Mouse (Mus musculus) midbrain, embryonic 10.5 days (tissue): ENCODE results near the gene Ctnnb1. TPM values are rescaled to one million over a fixed set of nuclear protein-coding genes. Genes with fewer than 3 reads are reported as not detected.

Experiments
- DNase-seq: peaks from one replicate; pipeline ENCODE4 v3.0.0-alpha.2; 2017; ENCODE audit warnings: low spot score
- H3K27ac ChIP-seq: fragments of 300-500 bp; sonication (generic); replicated peaks from 2 replicates; pipeline ENCODE4 v1.5.1; 2016; ENCODE audit warnings: mild to moderate bottlenecking
- H3K27me3 ChIP-seq: fragments of 300-500 bp; sonication (generic); 2 replicates; pipeline ENCODE4 v1.6.1; 2016; ENCODE audit warnings: low read depth, mild to moderate bottlenecking; ENCODE audit not compliant: poor library complexity, severe bottlenecking
- H3K36me3 ChIP-seq: fragments of 300-500 bp; sonication (generic); 2 replicates; pipeline ENCODE4 v1.6.1; 2016; ENCODE audit warnings: mild to moderate bottlenecking, moderate library complexity
- H3K4me1 ChIP-seq: fragments of 300-500 bp; sonication (generic); 2 replicates; pipeline ENCODE4 v1.6.1; 2016
- H3K4me3 ChIP-seq: fragments of 300-500 bp; sonication (generic); 2 replicates; pipeline ENCODE4 v1.5.1; 2016; ENCODE audit warnings: mild to moderate bottlenecking, moderate library complexity
- H3K9me3 ChIP-seq: fragments of 300-500 bp; sonication (generic); replicated peaks from 2 replicates; pipeline ENCODE4 v1.6.1; 2016; ENCODE audit warnings: mild to moderate bottlenecking
- WGBS: fragments of 180-500 bp; shearing (Covaris S2); methylation state at CpG from one replicate; pipeline ENCODE4 v1.1.7; 2016; 5-methylcytosine and 5-hydroxymethylcytosine counted together
- polyA plus RNA-seq: library from polyadenylated mRNA; unstranded; fragments of >200 nt; fragmentation: Nextera tagmentation; extraction: Ambion mirVana; gene quantifications from 2 replicates; pipeline ENCODE4 v1.2.1, GENCODE M21; 2016

The Ctnnb1 gene
- polyA plus RNA-seq, result 633 and 702 TPM in 2 replicates

GRCm38 (mm10) chr9:120929081-120929480 is at the start of gene Ctnnb1:
TSS of gene Ctnnb1 (plus strand) at chr9:120929216.
- peak within 1 kb of the TSS; percentile 11; the same call in 1 of the 2 replicates for H3K4me3 ChIP-seq
- H3K9me3 ChIP-seq, result no peaks in the 10 kb centered on the region
- peak within 1 kb of the TSS; percentile 71 for H3K27ac ChIP-seq
- peaks cover 48% of the 10 kb centered on the region for H3K4me1 ChIP-seq
- no peaks in the 10 kb centered on the region for H3K36me3 ChIP-seq
- DNase-seq, result peak; percentile 33
- 72% methylated on average over 11 of the region's 11 CpGs for WGBS
- no peaks in the 10 kb centered on the region for H3K27me3 ChIP-seq

GRCm38 (mm10) chr9:120880286-120880685 is 48.7 kb upstream of the Ctnnb1 start:
- 0 out of 2 replicates have a peak, but pooled peaks cover 3% of the 10 kb centered on the region for H3K4me1 ChIP-seq
- 89% methylated on average over 9 of the region's 9 CpGs for WGBS
- DNase-seq, result no peak
- no peaks in the 10 kb centered on the region for H3K36me3 ChIP-seq
- no peak overlapping the region for H3K4me3 ChIP-seq
- no peaks in the 10 kb centered on the region for H3K27me3 ChIP-seq
- H3K9me3 ChIP-seq, result no peaks in the 10 kb centered on the region
- 0 out of 2 replicates have a peak overlapping the region, but pooled peaks have one; percentile 13 for H3K27ac ChIP-seq

- H3K9me3 ChIP-seq, result no peaks in the 10 kb centered on the region
- no peak overlapping the region for H3K4me3 ChIP-seq
- H3K27me3 ChIP-seq, result no peaks in the 10 kb centered on the region
- no peak for DNase-seq
- H3K4me1 ChIP-seq, result 0 out of 2 replicates have a peak, but pooled peaks cover 3% of the 10 kb centered on the region
- no peaks in the 10 kb centered on the region for H3K36me3 ChIP-seq
- 92% methylated on average over 15 of the region's 15 CpGs for WGBS
- no peak overlapping the region for H3K27ac ChIP-seq
Measured at GRCm38 (mm10) chr9:120881121-120881520, 47.9 kb upstream of the Ctnnb1 start.

- WGBS, result 79% methylated on average over 4 of the region's 4 CpGs
- DNase-seq, result no peak
- H3K4me1 ChIP-seq, result 0 out of 2 replicates have a peak, but pooled peaks cover 3% of the 10 kb centered on the region
- no peaks in the 10 kb centered on the region for H3K27me3 ChIP-seq
- H3K4me3 ChIP-seq, result no peak overlapping the region
- H3K9me3 ChIP-seq, result no peaks in the 10 kb centered on the region
- no peaks in the 10 kb centered on the region for H3K36me3 ChIP-seq
- no peak overlapping the region for H3K27ac ChIP-seq
Measured at GRCm38 (mm10) chr9:120881839-120882238, 47.2 kb upstream of the Ctnnb1 start.

GRCm38 (mm10) chr9:120884726-120885125 is 44.3 kb upstream of the Ctnnb1 start:
- Histone ChIP-seq H3K4me1 (0 out of 2 replicates have a peak, but pooled peaks cover 3% of the 10 kb centered on the region), H3K4me3 (no peak overlapping the region), H3K36me3 (no peaks in the 10 kb centered on the region), H3K27ac (no peak overlapping the region), H3K9me3 (no peaks in the 10 kb centered on the region), H3K27me3 (no peaks in the 10 kb centered on the region)
- DNase-seq, result no peak
- WGBS, result 84% methylated on average over 10 of the region's 10 CpGs

- WGBS, result 94% methylated on average over 2 of the region's 2 CpGs
- H3K9me3 ChIP-seq, result no peaks in the 10 kb centered on the region
Measured at GRCm38 (mm10) chr9:120887631-120888030, 41.4 kb upstream of the Ctnnb1 start.

GRCm38 (mm10) chr9:120893435-120893834 is 35.6 kb upstream of the Ctnnb1 start:
- no peak for DNase-seq
- Histone ChIP-seq H3K4me1 (no peaks in the 10 kb centered on the region; the same call in 1 of the 2 replicates), H3K27ac (no peak overlapping the region), H3K4me3 (no peak overlapping the region), H3K27me3 (no peaks in the 10 kb centered on the region), H3K36me3 (no peaks in the 10 kb centered on the region), H3K9me3 (no peaks in the 10 kb centered on the region)
- 95% methylated on average over 11 of the region's 11 CpGs for WGBS

More at GRCm38 (mm10) chr9:120887631-120888030, 41.4 kb upstream of the Ctnnb1 start:
- no peaks in the 10 kb centered on the region for H3K27me3 ChIP-seq
- no peak overlapping the region for H3K4me3 ChIP-seq
- no peak for DNase-seq
- H3K27ac ChIP-seq, result no peak overlapping the region
- H3K4me1 ChIP-seq, result no peaks in the 10 kb centered on the region
- H3K36me3 ChIP-seq, result no peaks in the 10 kb centered on the region

- H3K27ac ChIP-seq, result no peak overlapping the region
- H3K36me3 ChIP-seq, result no peaks in the 10 kb centered on the region
- no peak overlapping the region for H3K4me3 ChIP-seq
- no peaks in the 10 kb centered on the region for H3K27me3 ChIP-seq
- no peaks in the 10 kb centered on the region for H3K9me3 ChIP-seq
- no peaks in the 10 kb centered on the region; the same call in 1 of the 2 replicates for H3K4me1 ChIP-seq
- DNase-seq, result no peak
- 83% methylated on average over 10 of the region's 10 CpGs for WGBS
Measured at GRCm38 (mm10) chr9:120893971-120894370, 35.0 kb upstream of the Ctnnb1 start.

GRCm38 (mm10) chr9:120894376-120894775 is 34.6 kb upstream of the Ctnnb1 start:
- Histone ChIP-seq H3K4me1 (no peaks in the 10 kb centered on the region; the same call in 1 of the 2 replicates), H3K27ac (no peak overlapping the region), H3K4me3 (no peak overlapping the region), H3K27me3 (no peaks in the 10 kb centered on the region), H3K9me3 (no peaks in the 10 kb centered on the region), H3K36me3 (no peaks in the 10 kb centered on the region)
- 93% methylated on average over 9 of the region's 9 CpGs for WGBS
- no peak for DNase-seq

- WGBS, result 62% methylated on average over 5 of the region's 5 CpGs
- no peak for DNase-seq
- Histone ChIP-seq H3K36me3 (no peaks in the 10 kb centered on the region), H3K27me3 (no peaks in the 10 kb centered on the region), H3K9me3 (no peaks in the 10 kb centered on the region), H3K4me1 (peaks cover 15% of the 10 kb centered on the region), H3K27ac (no peak overlapping the region; the same call in 1 of the 2 replicates), H3K4me3 (no peak overlapping the region)
Measured at GRCm38 (mm10) chr9:120896502-120896901, 32.5 kb upstream of the Ctnnb1 start.

GRCm38 (mm10) chr9:120897269-120897668 is 31.7 kb upstream of the Ctnnb1 start:
- DNase-seq, result no peak
- 79% methylated on average over 4 of the region's 4 CpGs for WGBS

GRCm38 (mm10) chr9:120899833-120900232 is 29.2 kb upstream of the Ctnnb1 start:
- no peak overlapping the region for H3K27ac ChIP-seq
- H3K4me1 ChIP-seq, result peaks cover 15% of the 10 kb centered on the region
- H3K9me3 ChIP-seq, result no peaks in the 10 kb centered on the region
- H3K27me3 ChIP-seq, result no peaks in the 10 kb centered on the region
- no peaks in the 10 kb centered on the region for H3K36me3 ChIP-seq
- WGBS, result 66% methylated on average over 4 of the region's 4 CpGs
- no peak for DNase-seq
- no peak overlapping the region for H3K4me3 ChIP-seq

More at GRCm38 (mm10) chr9:120897269-120897668, 31.7 kb upstream of the Ctnnb1 start:
- Histone ChIP-seq H3K9me3 (no peaks in the 10 kb centered on the region), H3K4me1 (peaks cover 15% of the 10 kb centered on the region), H3K27me3 (no peaks in the 10 kb centered on the region), H3K4me3 (no peak overlapping the region), H3K27ac (no peak overlapping the region), H3K36me3 (no peaks in the 10 kb centered on the region)

GRCm38 (mm10) chr9:120900338-120901274 is 28.4 kb upstream of the Ctnnb1 start:
- H3K9me3 ChIP-seq, result no peaks in the 10 kb centered on the region
- no peak for DNase-seq
- 70% methylated on average over 12 of the region's 12 CpGs for WGBS

More at GRCm38 (mm10) chr9:120900338-120901274, 28.4 kb upstream of the Ctnnb1 start:
- H3K4me3 ChIP-seq, result no peak overlapping the region
- H3K27me3 ChIP-seq, result no peaks in the 10 kb centered on the region
- no peak overlapping the region for H3K27ac ChIP-seq
- peaks cover 19% of the 10 kb centered on the region for H3K4me1 ChIP-seq
- no peaks in the 10 kb centered on the region for H3K36me3 ChIP-seq
